Mouse (Mus musculus) hindbrain, embryonic 11.5 days (tissue): Measurements from ENCODE around the gene Kmt2c. TPM values are rescaled to one million over a fixed set of nuclear protein-coding genes. Genes with fewer than 3 reads are reported as not detected.

ENCODE experiments used
- ATAC-seq: fragments of 200-750 bp; cut with Nextera tagmentation; 2 replicates; pipeline ENCODE4 v1.8.0; 2017; ENCODE audit warnings: mild to moderate bottlenecking, moderate TSS enrichment, moderate library complexity; ENCODE audit not compliant: low FRiP score
- DNase-seq: peaks from one replicate; pipeline ENCODE4 v3.0.0-alpha.2; 2015; ENCODE audit warnings: low spot score
- H3K27ac ChIP-seq: fragments of 300-500 bp; sonication (generic); 2 replicates; pipeline ENCODE4 v1.5.1; 2014; ENCODE audit warnings: mild to moderate bottlenecking, low read depth, low read length
- H3K27me3 ChIP-seq: fragments of 300-500 bp; sonication (generic); 2 replicates; pipeline ENCODE4 v1.6.1; 2014; ENCODE audit warnings: mild to moderate bottlenecking, low read length, moderate library complexity, mixed read lengths; ENCODE audit not compliant: control insufficient read depth, insufficient read depth
- H3K36me3 ChIP-seq: fragments of 300-500 bp; sonication (generic); 2 replicates; pipeline ENCODE4 v1.6.1; 2014; ENCODE audit warnings: mild to moderate bottlenecking, low read length, moderate library complexity, mixed read lengths; ENCODE audit not compliant: control insufficient read depth, insufficient read depth
- H3K4me1 ChIP-seq: fragments of 300-500 bp; sonication (generic); replicated peaks from 2 replicates; pipeline ENCODE4 v1.6.1; 2014; ENCODE audit warnings: low read length, mixed read lengths; ENCODE audit not compliant: control insufficient read depth, insufficient read depth
- H3K4me2 ChIP-seq: fragments of 300-500 bp; sonication (generic); replicated peaks from 2 replicates; pipeline ENCODE4 v1.6.1; 2014; ENCODE audit warnings: mild to moderate bottlenecking, low read depth, low read length
- H3K4me3 ChIP-seq: fragments of 300-500 bp; sonication (generic); 2 replicates; pipeline ENCODE4 v1.5.1; 2014; ENCODE audit warnings: low read depth, low read length
- H3K9ac ChIP-seq: fragments of 300-500 bp; sonication (generic); 2 replicates; pipeline ENCODE4 v1.6.1; 2014; ENCODE audit warnings: low read depth, low read length
- H3K9me3 ChIP-seq: fragments of 300-500 bp; sonication (generic); 2 replicates; pipeline ENCODE4 v1.6.1; 2016; ENCODE audit warnings: low read length; ENCODE audit not compliant: control insufficient read depth
- WGBS: fragments of 180-500 bp; shearing (Covaris S2); extraction: QIAGEN DNeasy Blood & Tissue Kit; methylation state at CpG from one replicate; pipeline ENCODE4 v1.1.7; 2014; 5-methylcytosine and 5-hydroxymethylcytosine counted together
- polyA plus RNA-seq: library from polyadenylated mRNA; unstranded; fragments of >200 nt; fragmentation: Nextera tagmentation; extraction: Ambion mirVana; gene quantifications from 2 replicates; pipeline ENCODE4 v1.2.1, GENCODE M21; 2014

The Kmt2c gene
- polyA plus RNA-seq, 1 experiment from 2014 or later: 31.6 TPM

DNA sequence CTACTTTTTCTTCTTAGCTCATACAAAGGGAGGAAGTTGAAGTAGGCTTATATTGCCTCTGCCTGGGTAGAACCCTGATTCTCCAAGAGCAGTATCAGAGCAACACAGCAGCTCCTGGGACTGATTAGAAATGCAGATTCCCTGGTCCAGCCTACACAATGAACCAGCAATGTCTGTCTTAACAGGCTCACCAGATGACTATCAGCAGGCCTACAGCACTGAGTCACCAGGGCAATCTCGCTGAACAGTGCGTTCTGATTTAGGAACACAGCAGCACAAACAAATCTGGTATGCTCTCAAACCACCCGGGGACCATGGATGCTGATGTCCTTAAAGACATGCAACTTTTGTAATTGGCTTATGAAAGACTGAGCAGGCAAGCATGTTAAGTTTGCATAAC is 201.8 kb downstream of the Kmt2c start:
- Histone ChIP-seq H3K4me2 (no peak overlapping the region), H3K9ac (no peak overlapping the region), H3K4me1 (no peaks in the 10 kb centered on the region), H3K27ac (no peak overlapping the region), H3K27me3 (no peaks in the 10 kb centered on the region), H3K9me3 (no peaks in the 10 kb centered on the region), H3K36me3 (0 out of 2 replicates have a peak, but pooled peaks cover 4% of the 10 kb centered on the region), H3K4me3 (no peak overlapping the region)
- no peak for DNase-seq
- no peak for ATAC-seq
- WGBS: 73% methylated on average over 3 of the region's 3 CpGs

DNA sequence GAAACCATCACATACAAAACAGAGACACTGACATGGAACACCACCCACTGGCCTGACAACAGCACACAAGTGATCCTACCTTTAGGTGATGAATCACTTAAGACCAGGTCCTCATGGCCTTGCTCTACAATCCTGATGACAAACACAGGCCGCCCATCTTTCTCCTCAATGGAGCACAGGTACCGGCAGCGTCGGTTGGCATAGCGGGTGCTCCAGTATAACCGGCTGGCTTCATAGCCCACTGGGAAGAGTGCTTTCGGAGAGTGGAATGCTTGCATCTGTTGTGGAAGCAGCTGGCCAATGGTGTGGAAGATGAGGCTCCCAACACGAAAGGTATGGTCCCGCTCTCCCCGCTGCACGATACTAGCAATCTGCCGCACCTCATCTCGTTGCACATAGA is 214.6 kb downstream of the Kmt2c start:
- no peak for DNase-seq
- ATAC-seq: no peak
- H3K9ac ChIP-seq: no peak overlapping the region
- WGBS: 98% methylated on average over 13 of the region's 13 CpGs
- no peak overlapping the region for H3K4me3 ChIP-seq
- peaks cover 8% of the 10 kb centered on the region; the same call in 1 of the 2 replicates for H3K36me3 ChIP-seq
- no peaks in the 10 kb centered on the region for H3K9me3 ChIP-seq
- no peaks in the 10 kb centered on the region for H3K4me1 ChIP-seq
- no peaks in the 10 kb centered on the region for H3K27me3 ChIP-seq
- H3K27ac ChIP-seq: no peak overlapping the region
- H3K4me2 ChIP-seq: no peak overlapping the region

DNA sequence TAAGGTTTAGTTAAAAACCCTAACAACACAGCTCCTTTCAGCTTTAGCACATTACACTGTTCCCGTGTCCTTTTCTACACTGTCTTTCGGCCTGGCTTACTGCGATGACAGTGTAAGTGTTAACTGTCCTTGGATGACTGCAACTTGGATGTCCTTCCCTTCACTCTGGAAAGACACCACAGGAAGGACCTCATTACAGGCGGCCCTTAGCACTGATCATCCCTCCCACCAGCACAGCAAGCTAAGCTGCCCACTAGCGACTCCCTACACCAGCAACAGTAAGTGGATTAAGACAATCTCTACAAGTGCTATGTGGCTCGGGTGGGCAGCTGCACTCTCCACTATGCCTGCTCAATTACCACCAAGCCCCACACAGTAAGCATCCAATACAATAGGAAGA is 222.2 kb downstream of the Kmt2c start:
- no peaks in the 10 kb centered on the region for H3K4me1 ChIP-seq
- no peak for ATAC-seq
- H3K27me3 ChIP-seq: no peaks in the 10 kb centered on the region
- peaks cover 12% of the 10 kb centered on the region for H3K36me3 ChIP-seq
- no peak overlapping the region for H3K27ac ChIP-seq
- H3K4me3 ChIP-seq: no peak overlapping the region
- no peaks in the 10 kb centered on the region for H3K9me3 ChIP-seq
- whole genome bisulfite sequencing: 92% methylated on average over 6 of the region's 6 CpGs
- H3K4me2 ChIP-seq: no peak overlapping the region
- no peak overlapping the region for H3K9ac ChIP-seq
- DNase-seq: no peak

DNA sequence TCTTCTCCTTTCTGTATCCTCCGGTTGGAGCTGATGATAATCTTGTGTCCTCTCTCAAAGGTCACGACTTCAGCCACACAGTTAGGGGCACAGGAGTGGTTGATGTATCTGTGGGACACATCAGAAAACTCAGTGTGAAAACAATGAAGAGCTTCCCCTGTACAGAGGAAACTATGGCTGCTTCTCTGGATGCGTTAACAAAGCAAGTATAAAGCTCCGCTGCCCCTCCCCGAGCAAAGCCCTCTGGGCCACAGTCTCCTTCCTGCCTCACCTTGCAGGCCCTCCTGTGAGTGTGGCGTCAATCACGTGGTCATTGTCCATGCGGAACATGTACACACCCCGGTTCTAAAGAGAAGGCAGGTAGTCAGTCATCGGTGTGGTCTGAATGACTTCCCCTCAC is 223.0 kb downstream of the Kmt2c start:
- no peak overlapping the region for H3K4me3 ChIP-seq
- H3K4me2 ChIP-seq: no peak overlapping the region
- no peak overlapping the region for H3K9ac ChIP-seq
- H3K27me3 ChIP-seq: no peaks in the 10 kb centered on the region
- ATAC-seq (no peak), DNase-seq (no peak)
- no peaks in the 10 kb centered on the region for H3K9me3 ChIP-seq
- peaks cover 9% of the 10 kb centered on the region for H3K36me3 ChIP-seq
- no peak overlapping the region for H3K27ac ChIP-seq
- no peaks in the 10 kb centered on the region for H3K4me1 ChIP-seq
- WGBS: 91% methylated on average over 10 of the region's 10 CpGs

DNA sequence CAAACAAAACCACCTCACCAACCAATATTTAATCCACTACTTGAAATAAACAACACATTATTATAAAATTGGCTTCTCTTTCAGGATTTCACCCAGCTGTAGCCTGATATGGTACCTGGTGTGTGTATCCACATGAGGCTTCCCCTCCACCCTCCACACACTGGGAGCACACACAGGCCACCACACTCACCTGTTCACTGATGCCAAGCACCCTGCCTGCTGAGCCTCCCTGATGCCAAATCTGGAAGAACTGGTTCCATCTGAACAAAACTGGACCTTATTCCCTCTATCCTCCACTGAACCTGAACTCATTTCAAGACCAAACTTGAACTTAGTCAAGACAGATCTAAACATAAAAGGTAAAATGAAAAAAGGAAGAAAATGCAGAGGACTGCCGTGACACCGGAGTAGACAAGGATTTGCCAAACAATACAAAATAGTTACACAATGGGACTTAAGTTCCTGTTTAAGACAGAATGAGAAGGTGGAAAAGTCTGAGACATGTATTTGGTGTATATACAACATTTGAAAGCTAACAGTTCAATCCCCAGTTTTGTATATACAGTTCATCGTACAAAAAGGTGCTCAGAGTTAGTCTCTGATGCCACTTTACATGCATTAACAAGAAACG is 230.2 kb downstream of the Kmt2c start:
- Histone ChIP-seq H3K27me3 (no peaks in the 10 kb centered on the region), H3K36me3 (no peaks in the 10 kb centered on the region), H3K27ac (no peak overlapping the region), H3K9ac (no peak overlapping the region), H3K4me2 (no peak overlapping the region), H3K4me3 (no peak overlapping the region), H3K9me3 (no peaks in the 10 kb centered on the region), H3K4me1 (no peaks in the 10 kb centered on the region)
- DNase-seq (no peak), ATAC-seq (no peak)
- 96% methylated on average over 4 of the region's 4 CpGs for WGBS

DNA sequence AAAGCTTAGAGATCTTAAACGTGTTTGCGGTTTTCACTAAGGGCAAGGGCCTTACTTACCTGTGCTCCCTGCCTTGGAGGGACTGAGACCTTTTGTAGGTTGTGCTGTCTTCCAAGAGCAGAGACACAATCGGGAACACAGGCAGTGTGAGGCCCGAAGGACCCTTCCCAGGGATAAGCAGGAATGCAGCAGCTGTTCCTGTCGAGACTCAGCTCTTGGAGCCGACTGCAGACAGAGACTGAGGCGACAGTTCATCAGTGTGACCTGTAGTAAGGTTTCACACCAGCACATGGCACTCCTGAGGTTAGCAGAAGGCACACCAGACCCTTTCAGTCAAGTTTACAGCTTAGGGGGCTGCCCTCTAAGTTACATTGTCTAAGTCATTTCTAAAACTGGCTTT is 236.3 kb downstream of the Kmt2c start:
- Histone ChIP-seq H3K4me3 (no peak overlapping the region), H3K36me3 (no peaks in the 10 kb centered on the region), H3K9me3 (no peaks in the 10 kb centered on the region), H3K27ac (no peak overlapping the region), H3K4me2 (no peak overlapping the region), H3K9ac (no peak overlapping the region), H3K27me3 (no peaks in the 10 kb centered on the region), H3K4me1 (no peaks in the 10 kb centered on the region)
- 84% methylated on average over 7 of the region's 7 CpGs for WGBS
- no peak for DNase-seq
- no peak for ATAC-seq

DNA sequence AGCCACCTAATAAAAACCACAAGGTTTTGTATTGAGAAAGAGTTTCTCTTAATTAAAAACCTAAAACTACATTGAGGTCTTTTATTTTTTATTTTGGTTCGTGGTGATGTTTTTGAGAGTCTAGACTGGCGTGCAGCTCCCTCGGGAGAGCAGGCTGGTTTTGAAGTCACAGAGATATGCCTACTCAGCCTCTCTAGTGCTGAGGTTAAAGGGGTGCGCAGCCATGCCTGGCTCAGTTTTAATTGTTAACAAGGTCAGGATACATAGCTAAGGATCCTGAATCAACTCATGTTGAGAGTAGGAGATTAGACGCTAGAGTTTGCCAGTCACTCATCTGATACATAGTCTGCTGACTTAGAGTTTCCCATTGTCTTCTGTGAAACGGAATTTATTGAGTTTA is 237.1 kb downstream of the Kmt2c start:
- no peak for ATAC-seq
- Histone ChIP-seq H3K4me1 (no peaks in the 10 kb centered on the region), H3K9ac (no peak overlapping the region), H3K27me3 (no peaks in the 10 kb centered on the region), H3K4me2 (no peak overlapping the region), H3K27ac (no peak overlapping the region), H3K9me3 (no peaks in the 10 kb centered on the region), H3K36me3 (no peaks in the 10 kb centered on the region), H3K4me3 (no peak overlapping the region)
- no peak for DNase-seq
- WGBS: 85% methylated on average over 6 of the region's 6 CpGs

DNA sequence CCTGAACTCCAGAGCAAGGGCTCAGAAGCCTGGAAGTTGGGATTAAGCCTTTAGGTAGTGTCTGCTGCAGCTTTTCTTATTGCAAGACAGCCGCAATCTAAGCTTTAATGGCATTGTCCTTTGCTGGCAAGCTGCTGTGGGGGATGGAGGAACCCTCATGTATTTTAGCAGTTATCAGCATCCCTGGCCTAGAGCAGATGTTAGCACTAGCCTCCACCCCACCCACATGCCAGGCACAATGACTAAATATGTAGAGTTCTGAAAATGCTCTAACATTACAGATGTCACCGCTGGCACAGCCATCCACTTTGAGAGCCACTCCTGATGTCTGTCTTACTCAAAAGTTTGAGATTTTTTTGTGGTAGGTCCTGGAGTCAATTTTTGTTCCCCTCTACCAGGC is 241.9 kb downstream of the Kmt2c start:
- H3K36me3 ChIP-seq: no peaks in the 10 kb centered on the region
- H3K4me1 ChIP-seq: no peaks in the 10 kb centered on the region
- WGBS: 81% methylated on average over 2 of the region's 2 CpGs
- no peaks in the 10 kb centered on the region for H3K27me3 ChIP-seq
- no peak overlapping the region for H3K4me3 ChIP-seq
- H3K9me3 ChIP-seq: no peaks in the 10 kb centered on the region
- no peak overlapping the region for H3K27ac ChIP-seq
- DNase-seq: no peak
- ATAC-seq: no peak
- H3K4me2 ChIP-seq: no peak overlapping the region
- no peak overlapping the region for H3K9ac ChIP-seq

DNA sequence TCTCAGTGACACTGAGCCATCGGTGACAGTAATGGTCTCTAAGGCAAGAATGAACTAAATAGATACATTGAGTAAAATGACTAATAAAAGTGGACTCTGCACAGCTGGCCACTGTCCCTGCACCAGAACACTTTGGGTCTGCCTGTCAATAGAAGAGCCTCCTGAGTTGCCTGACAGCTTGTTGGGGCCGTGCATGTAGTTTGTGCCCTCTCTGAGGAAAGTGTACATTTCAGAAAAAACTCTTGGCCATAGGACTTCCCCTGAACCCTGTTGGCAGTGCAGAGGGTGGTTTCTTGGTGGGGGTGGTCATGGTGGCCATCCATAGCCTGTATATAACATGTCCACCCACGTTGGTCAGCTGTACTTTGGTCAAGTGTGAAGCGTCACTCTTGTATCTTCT is 244.1 kb downstream of the Kmt2c start:
- H3K4me2 ChIP-seq: no peak overlapping the region
- whole genome bisulfite sequencing: 97% methylated on average over 4 of the region's 4 CpGs
- H3K9me3 ChIP-seq: no peaks in the 10 kb centered on the region
- no peaks in the 10 kb centered on the region for H3K4me1 ChIP-seq
- no peak overlapping the region for H3K27ac ChIP-seq
- no peak for DNase-seq
- no peak overlapping the region for H3K4me3 ChIP-seq
- H3K36me3 ChIP-seq: no peaks in the 10 kb centered on the region
- H3K9ac ChIP-seq: no peak overlapping the region
- no peak for ATAC-seq
- H3K27me3 ChIP-seq: no peaks in the 10 kb centered on the region
